Mouse (Mus musculus) CH12.LX (cell line): ENCODE measurements around the gene Cnnm3. TPM values are rescaled to one million over a fixed set of nuclear protein-coding genes. Genes with fewer than 3 reads are reported as not detected.

Experiments
- DNase-seq: peaks from one replicate; pipeline ENCODE4 v3.0.0-alpha.2; 2013; ENCODE audit errors: extremely low read depth
- H3K27ac ChIP-seq: 2 replicates; pipeline ENCODE4 v1.5.1; 2012; ENCODE audit warnings: low read depth, mild to moderate bottlenecking, control low read depth, moderate library complexity; ENCODE audit not compliant: insufficient read depth
- H3K27me3 ChIP-seq: replicated peaks from 2 replicates; pipeline ENCODE3; 2012; ENCODE audit warnings: inconsistent platforms
- H3K36me3 ChIP-seq, 2 experiments: replicated peaks in 1 of 2; 2 replicates each; pipeline versions ENCODE3 to v1.6.1; 2012; ENCODE audit warnings: inconsistent platforms in 1 of 2, low read length in 1 of 2, mild to moderate bottlenecking in 1 of 2, mixed read lengths in 1 of 2, moderate library complexity in 1 of 2; ENCODE audit not compliant: control insufficient read depth in 1 of 2, insufficient read depth in 1 of 2
- H3K4me1 ChIP-seq, 2 experiments: 2 replicates each; pipeline ENCODE4 v1.6.1; 2012; ENCODE audit warnings: inconsistent platforms in 1 of 2, moderate library complexity in 1 of 2; ENCODE audit not compliant: insufficient read depth in 2 of 2, control insufficient read depth in 1 of 2
- H3K4me2 ChIP-seq: 2 replicates; pipeline ENCODE4 v1.6.1; 2012; ENCODE audit warnings: low read depth, mild to moderate bottlenecking, control low read depth; ENCODE audit not compliant: poor library complexity, insufficient read depth, severe bottlenecking
- H3K4me3 ChIP-seq, 3 experiments: fragments of 150-350 bp in 1 of 3; sonication (generic) in 1 of 3; replicated peaks in 1 of 3; 2 replicates each; pipeline versions ENCODE3 to v1.5.1; 2011 to 2012; ENCODE audit warnings: low read depth in 2 of 3, low read length in 2 of 3, mild to moderate bottlenecking in 2 of 3, moderate library complexity in 2 of 3, control low read depth in 1 of 3, improper control_type of control experiment in 1 of 3, inconsistent platforms in 1 of 3, mixed read lengths in 1 of 3; ENCODE audit not compliant: poor library complexity in 1 of 3
- H3K79me2 ChIP-seq: replicated peaks from 2 replicates; pipeline ENCODE4 v1.6.1; 2012; ENCODE audit warnings: mild to moderate bottlenecking, moderate library complexity; ENCODE audit not compliant: control insufficient read depth, poor library complexity, insufficient read depth, severe bottlenecking; ENCODE audit errors: extremely low read depth
- H3K9ac ChIP-seq: 2 replicates; pipeline ENCODE4 v1.6.1; 2012; ENCODE audit warnings: low read depth, mild to moderate bottlenecking, control low read depth, moderate library complexity; ENCODE audit not compliant: insufficient read depth
- H3K9me3 ChIP-seq: replicated peaks from 2 replicates; pipeline ENCODE3; 2012; ENCODE audit warnings: low read length, inconsistent platforms, mixed read lengths
- BHLHE40 ChIP-seq: IDR thresholded peaks from 2 replicates; pipeline ENCODE4 v1.6.1; 2011; ENCODE audit warnings: mild to moderate bottlenecking, low read depth, low read length, improper control_type of control experiment
- CHD1 ChIP-seq: IDR thresholded peaks from 2 replicates; pipeline ENCODE4 v1.6.1; 2012; ENCODE audit warnings: low read depth, low read length, improper control_type of control experiment, inconsistent platforms
- E2F4 ChIP-seq: IDR thresholded peaks from 2 replicates; pipeline ENCODE4 v1.6.1; 2011; ENCODE audit warnings: low read depth, low read length, improper control_type of control experiment; ENCODE audit not compliant: insufficient replicate concordance
- EP300 ChIP-seq: IDR thresholded peaks from 2 replicates; pipeline ENCODE4 v1.6.1; 2011; ENCODE audit warnings: low read length, improper control_type of control experiment
- GABPA ChIP-seq: IDR thresholded peaks from 2 replicates; pipeline ENCODE4 v1.6.1; 2012; ENCODE audit warnings: low read depth, low read length, improper control_type of control experiment, inconsistent platforms; ENCODE audit not compliant: insufficient replicate concordance
- IRF4 ChIP-seq: IDR thresholded peaks from 2 replicates; pipeline ENCODE4 v1.6.1; 2014; ENCODE audit warnings: low read depth, mild to moderate bottlenecking, inconsistent platforms, low read length, improper control_type of control experiment
- JUN ChIP-seq: IDR thresholded peaks from 2 replicates; pipeline ENCODE4 v1.6.1; 2011; ENCODE audit warnings: low read depth, mild to moderate bottlenecking, low read length, improper control_type of control experiment, moderate library complexity; ENCODE audit not compliant: insufficient read depth
- KAT2A ChIP-seq: IDR thresholded peaks from 2 replicates; pipeline ENCODE4 v1.6.1; 2012; ENCODE audit warnings: low read length, improper control_type of control experiment, inconsistent platforms; ENCODE audit not compliant: insufficient replicate concordance
- MAFK ChIP-seq: IDR thresholded peaks from 2 replicates; pipeline ENCODE4 v1.6.1; 2011; ENCODE audit warnings: low read length, improper control_type of control experiment; ENCODE audit not compliant: insufficient replicate concordance
- MAX ChIP-seq: IDR thresholded peaks from 2 replicates; pipeline ENCODE4 v1.6.1; 2011; ENCODE audit warnings: low read length, improper control_type of control experiment
- MXI1 ChIP-seq: IDR thresholded peaks from 2 replicates; pipeline ENCODE4 v1.6.1; 2011; ENCODE audit warnings: mild to moderate bottlenecking, low read depth, low read length, improper control_type of control experiment
- MYC ChIP-seq: IDR thresholded peaks from 2 replicates; pipeline ENCODE4 v1.6.1; 2011; ENCODE audit warnings: low read depth, mild to moderate bottlenecking, improper control_type of control experiment, low read length
- NRF1 ChIP-seq: IDR thresholded peaks from 2 replicates; pipeline ENCODE4 v1.6.1; 2014; ENCODE audit warnings: low read depth, mild to moderate bottlenecking, inconsistent platforms, low read length, improper control_type of control experiment, moderate library complexity
- PAX5 ChIP-seq: IDR thresholded peaks from 2 replicates; pipeline ENCODE4 v1.6.1; 2012; ENCODE audit warnings: low read length, inconsistent platforms, mixed read lengths
- POLR2A ChIP-seq: IDR thresholded peaks from 2 replicates; pipeline ENCODE4 v1.6.1; 2011; ENCODE audit warnings: low read depth, mild to moderate bottlenecking, improper control_type of control experiment, low read length
- POLR2AphosphoS2 ChIP-seq: IDR thresholded peaks from 2 replicates; pipeline ENCODE4 v1.6.1; 2011; ENCODE audit warnings: low read depth, low read length, improper control_type of control experiment
- RCOR1 ChIP-seq: conservative IDR thresholded peaks from 2 replicates; pipeline ENCODE4 v1.6.1; 2012; ENCODE audit warnings: low read depth, mild to moderate bottlenecking, inconsistent platforms, low read length, improper control_type of control experiment
- TBP ChIP-seq: conservative IDR thresholded peaks from 2 replicates; pipeline ENCODE4 v1.6.1; 2011; ENCODE audit warnings: low read depth, low read length, improper control_type of control experiment
- TCF12 ChIP-seq: IDR thresholded peaks from 2 replicates; pipeline ENCODE4 v1.6.1; 2014; ENCODE audit warnings: low read depth, mild to moderate bottlenecking, inconsistent platforms, low read length, improper control_type of control experiment
- UBTF ChIP-seq: IDR thresholded peaks from 2 replicates; pipeline ENCODE4 v1.6.1; 2012; ENCODE audit warnings: low read depth, mild to moderate bottlenecking, inconsistent platforms, low read length, improper control_type of control experiment, moderate library complexity
- USF1 ChIP-seq: IDR thresholded peaks from 2 replicates; pipeline ENCODE4 v1.6.1; 2014; ENCODE audit warnings: low read depth, mild to moderate bottlenecking, inconsistent platforms, low read length, improper control_type of control experiment
- ZC3H11A ChIP-seq: IDR thresholded peaks from 2 replicates; pipeline ENCODE4 v1.6.1; 2012; ENCODE audit warnings: low read depth, mild to moderate bottlenecking, inconsistent platforms, low read length, improper control_type of control experiment
- ZKSCAN1 ChIP-seq: IDR thresholded peaks from 2 replicates; pipeline ENCODE4 v1.6.1; 2012; ENCODE audit warnings: low read depth, inconsistent platforms, low read length, improper control_type of control experiment, borderline replicate concordance
- ZMIZ1 ChIP-seq: IDR thresholded peaks from 2 replicates; pipeline ENCODE4 v1.6.1; 2012; ENCODE audit warnings: low read depth, mild to moderate bottlenecking, inconsistent platforms, low read length, improper control_type of control experiment
- ZNF384 ChIP-seq: IDR thresholded peaks from 2 replicates; pipeline ENCODE4 v1.6.1; 2012; ENCODE audit warnings: low read depth, low read length, improper control_type of control experiment, inconsistent platforms
- dilution Hi-C: fragments of 300-500 bp; cut with MboI; formaldehyde crosslinking; loops from 2 replicates; pipeline ENCODE4 v1.14.3; 2020; ENCODE audit warnings: low sequenced_read_pairs; ENCODE audit not compliant: extremely low pct_unique_long_range_greater_than_20kb, extremely low pct_ligation_motif_present
- in situ Hi-C: fragments of 300-500 bp; cut with MboI; formaldehyde crosslinking; loops from 3 replicates; pipeline ENCODE4 v1.14.3; 2019; ENCODE audit warnings: low sequenced_read_pairs, low pct_ligation_motif_present, low pct_unique_long_range_greater_than_20kb, mixed read lengths
- polyA plus RNA-seq: library from polyadenylated mRNA; unstranded; fragments of >175 nt; gene quantifications from 2 replicates; pipeline ENCODE4 v1.2.1, GENCODE M21; 2012; ENCODE audit warnings: low read depth; ENCODE audit not compliant: insufficient read length
- total RNA-seq, 2 experiments: library from RNA; depleted of rRNA; stranded (reverse); fragments of 300-350 nt in 1 of 2; fragments of >200 nt in 1 of 2; gene quantifications; 2 replicates each; pipeline ENCODE4 v1.2.3; 2012 to 2014

The Cnnm3 gene
- total and polyA plus RNA-seq, 3 experiments = 3.0 to 9.2 (median 8.8) TPM

- Histone ChIP-seq H3K4me3 (no peak overlapping the region), H3K4me1 (peaks cover 24 to 71% of the 10 kb centered on the region in 2 experiments), H3K79me2 (no peaks in the 10 kb centered on the region), H3K9me3 (no peaks in the 10 kb centered on the region), H3K27me3 (peaks cover 38% of the 10 kb centered on the region), H3K9ac (no peak overlapping the region), H3K4me2 (no peak overlapping the region), H3K36me3 (no peaks in the 10 kb centered on the region), H3K27ac (no peak overlapping the region)
- dilution Hi-C loops = no loop called here
- DNase-seq = no peak
- no peak for TF ChIP-seq E2F4
- no peak for TF ChIP-seq GABPA
- no peak for TF ChIP-seq RCOR1
- TF ChIP-seq MXI1 = no peak
- TF ChIP-seq MAFK = no peak
- no peak for TF ChIP-seq ZKSCAN1
- TF ChIP-seq NRF1 = no peak
- TF ChIP-seq BHLHE40 = no peak
- TF ChIP-seq IRF4 = no peak
- TF ChIP-seq ZNF384 = no peak
- no peak for TF ChIP-seq ZMIZ1
- TF ChIP-seq UBTF = no peak
- no peak for TF ChIP-seq KAT2A
- TF ChIP-seq CHD1 = no peak
- in situ Hi-C loops = loop anchor here (5.0 kb wide), 1 partner anchor 72 kb away; no protein-coding TSS in a partner anchor
Measured at GRCm38 (mm10) chr1:36559888-36560287, 48.2 kb downstream of the Cnnm3 start.

GRCm38 (mm10) chr1:36560903-36561302 lies 49.2 kb downstream of the Cnnm3 start:
- no peaks in the 10 kb centered on the region for H3K9me3 ChIP-seq
- DNase-seq = no peak
- dilution Hi-C loops = no loop called here
- H3K36me3 ChIP-seq = no peaks in the 10 kb centered on the region
- H3K9ac ChIP-seq = no peak overlapping the region
- in situ Hi-C loops = no loop called here
- peaks cover 38% of the 10 kb centered on the region for H3K27me3 ChIP-seq
- peaks cover 16 to 69% of the 10 kb centered on the region in 2 experiments for H3K4me1 ChIP-seq
- no peak overlapping the region for H3K4me2 ChIP-seq
- H3K27ac ChIP-seq = no peak overlapping the region
- H3K4me3 ChIP-seq = no peak overlapping the region
- TF ChIP-seq POLR2A (no peak), EP300 (no peak), USF1 (no peak), JUN (no peak), ZNF384 (no peak), MXI1 (no peak), MYC (no peak), POLR2AphosphoS2 (no peak), ZC3H11A (no peak), IRF4 (no peak), TBP (no peak), PAX5 (no peak), TCF12 (no peak), NRF1 (no peak), MAX (no peak)
- H3K79me2 ChIP-seq = no peaks in the 10 kb centered on the region
